Mouse (Mus musculus) cerebellum, adult 8-10 months (tissue): ENCODE results near the gene Fah.

Experiments
- DNase-seq: peaks from one replicate; pipeline ENCODE4 v3.0.0; 2022

Gene Fah

GRCm38 (mm10) chr7:84594087-84594916 is 12.2 kb downstream of the Fah start:
- peak; percentile 42 for DNase-seq

DNA sequence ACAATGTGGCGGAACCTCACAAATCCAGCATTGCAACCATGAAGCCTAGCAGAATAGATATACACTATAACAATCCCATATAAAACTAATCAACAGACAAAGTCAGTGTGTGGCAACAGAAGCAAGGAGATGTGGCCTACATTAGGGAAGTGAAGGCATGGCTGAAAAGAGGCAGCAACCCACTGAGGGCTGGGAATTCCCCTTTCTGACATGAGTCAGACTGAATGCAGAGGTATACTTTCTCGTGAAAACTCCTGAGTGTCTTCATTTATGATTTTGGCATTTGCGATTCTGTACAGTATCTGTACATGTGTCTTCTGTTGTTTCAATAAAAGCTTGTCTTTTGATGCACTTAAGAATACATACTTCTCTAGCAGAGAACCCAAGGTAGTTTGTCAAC is 15.2 kb downstream of the Fah start:
- DNase-seq = no peak

DNA sequence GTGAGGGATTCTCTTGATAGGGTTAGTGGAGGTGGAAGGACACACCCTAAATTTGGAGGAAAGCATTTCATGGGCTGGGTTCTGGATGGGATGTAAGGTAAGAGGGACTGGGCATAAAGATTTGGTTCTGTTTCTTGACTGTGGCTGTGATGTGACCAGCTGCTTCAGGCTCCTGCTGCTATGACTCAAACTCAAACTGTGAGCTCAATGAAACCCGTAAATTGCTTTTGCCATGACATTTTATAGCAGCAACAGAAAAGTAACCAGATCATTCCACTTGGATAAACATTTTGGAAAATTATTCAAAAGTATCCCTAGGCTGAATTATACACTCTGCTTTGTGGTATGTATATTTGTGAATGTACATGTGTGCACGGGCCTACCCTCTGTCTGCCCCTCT is 15.9 kb downstream of the Fah start:
- DNase-seq = no peak

DNA sequence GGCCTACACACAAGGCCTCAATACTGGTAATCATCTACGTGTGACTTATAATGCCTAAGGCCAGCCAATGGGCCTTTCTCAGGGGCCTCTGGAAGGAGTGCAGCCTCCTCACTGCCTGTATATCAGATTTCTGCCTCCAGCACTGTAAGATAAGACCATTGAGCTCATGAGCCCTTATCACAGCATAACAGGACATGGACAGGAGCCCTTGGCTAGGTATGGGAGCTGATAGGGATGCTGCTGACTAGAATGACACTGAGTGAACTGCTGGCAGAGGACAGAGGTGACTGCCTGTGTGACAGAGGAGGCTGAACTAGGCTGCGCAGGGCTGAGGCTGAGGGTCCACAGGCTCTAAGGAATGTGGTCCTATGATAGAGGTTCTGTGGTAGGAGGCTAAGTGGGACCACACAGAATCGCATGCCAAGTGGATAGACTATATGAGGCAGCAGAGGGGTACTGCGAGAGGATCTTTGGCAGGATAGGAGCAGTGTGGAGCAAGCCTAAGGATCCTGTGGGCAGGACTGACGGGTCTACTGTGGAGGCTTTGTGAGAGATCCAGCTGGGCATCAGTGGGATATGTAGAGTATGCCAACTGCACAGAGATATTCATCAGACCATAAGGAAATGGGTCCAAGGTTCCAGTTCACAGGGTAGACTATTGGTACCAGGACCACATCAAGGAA is 19.3 kb downstream of the Fah start:
- no peak for DNase-seq

DNA sequence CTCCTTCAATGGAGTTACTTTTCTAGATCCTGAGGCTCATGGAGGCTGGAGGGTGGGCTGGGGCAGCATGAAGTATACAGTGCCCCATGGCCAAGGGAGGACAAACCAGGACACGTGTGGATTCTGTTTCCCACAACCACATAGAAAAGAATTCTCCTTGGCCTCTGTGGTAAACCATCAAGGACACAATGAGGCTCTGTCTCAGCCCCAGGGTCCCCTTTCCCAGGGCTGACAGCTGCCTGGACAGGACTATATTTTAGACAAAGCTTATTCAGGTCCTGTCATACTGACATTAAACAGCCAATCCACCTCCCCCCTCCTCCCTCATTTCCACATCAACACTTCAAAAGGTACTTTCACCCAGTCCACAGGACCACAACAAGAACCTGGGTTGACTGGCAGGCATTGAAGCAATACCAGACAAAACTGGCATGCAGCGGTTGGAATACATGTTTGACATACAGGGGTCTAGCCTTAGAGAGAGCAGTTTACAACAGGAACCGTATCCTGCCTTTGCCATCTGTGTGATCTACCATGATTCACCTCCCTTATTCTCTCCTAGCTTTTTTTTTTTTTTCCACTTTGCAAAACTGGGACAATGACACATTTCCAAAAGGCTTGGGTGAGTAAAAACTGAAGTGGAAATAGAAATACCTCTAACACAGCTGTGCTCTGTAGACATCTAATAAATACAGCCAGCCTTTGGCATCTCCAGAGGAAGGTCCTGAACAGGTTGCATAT is 20.0 kb downstream of the Fah start:
- no peak for DNase-seq

DNA sequence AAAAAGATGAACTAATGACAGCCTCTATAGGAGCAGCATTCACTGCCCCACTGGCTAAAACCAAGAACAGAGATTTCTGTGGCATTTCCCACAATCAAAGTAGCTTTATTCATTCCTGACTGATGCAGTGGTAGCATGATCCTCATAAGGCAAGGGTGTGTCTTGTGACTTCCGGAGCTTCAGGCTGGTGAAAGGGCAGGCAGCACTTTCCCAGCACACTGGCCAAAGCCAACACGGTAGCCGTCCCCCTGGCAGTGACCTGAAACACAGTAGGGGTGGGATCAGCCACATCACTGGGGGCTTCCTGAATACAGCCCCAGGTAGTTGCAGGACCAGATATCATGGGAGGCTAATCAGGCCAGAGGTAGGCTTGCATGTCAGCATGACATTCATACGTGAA is 21.4 kb downstream of the Fah start:
- DNase-seq = no peak

GRCm38 (mm10) chr7:84579769-84580168 is 26.8 kb downstream of the Fah start:
- DNase-seq = no peak

GRCm38 (mm10) chr7:84578841-84579240 is 27.7 kb downstream of the Fah start:
- no peak for DNase-seq

DNA sequence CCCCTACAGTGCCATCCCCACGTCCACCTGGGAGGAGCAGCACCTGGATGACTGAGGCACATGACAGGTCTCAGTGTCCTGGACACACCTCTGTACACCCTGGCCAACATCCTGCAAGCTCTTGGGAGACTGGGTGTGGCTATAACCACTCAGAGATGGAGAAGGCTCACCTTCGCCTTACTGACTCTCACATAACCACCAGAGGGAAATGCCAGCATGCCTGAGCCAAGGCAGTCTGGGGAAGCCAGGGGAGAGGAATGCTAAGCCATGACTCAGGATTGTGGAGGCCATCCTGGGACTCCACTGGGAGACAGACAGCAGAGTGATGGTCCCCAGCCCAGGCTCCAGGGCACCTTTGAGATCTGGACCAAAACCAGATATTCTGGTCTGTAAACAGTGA is 29.5 kb downstream of the Fah start:
- no peak for DNase-seq

- DNase-seq = no peak
These were observed 40.3 kb downstream of the Fah start for GRCm38 (mm10) chr7:84566200-84566599.

DNA sequence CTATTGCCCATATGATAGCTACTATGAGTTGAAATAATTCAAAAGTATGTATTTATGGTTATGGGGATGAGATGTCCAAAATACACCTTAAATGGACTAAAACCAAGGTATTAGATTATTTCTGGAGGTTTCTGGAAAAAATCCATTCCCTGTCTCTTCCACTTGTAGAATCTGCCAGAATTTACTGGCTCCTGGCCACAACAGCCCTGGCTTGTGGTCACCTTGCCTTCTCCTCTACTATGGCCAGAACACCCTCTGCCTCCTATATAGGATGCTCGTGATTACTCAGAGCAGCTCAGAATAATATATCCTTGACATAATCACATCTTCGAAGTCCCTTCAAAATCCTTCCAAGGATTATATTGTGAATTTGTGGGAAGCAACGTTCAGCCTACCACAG is 42.3 kb downstream of the Fah start:
- no peak for DNase-seq

DNA sequence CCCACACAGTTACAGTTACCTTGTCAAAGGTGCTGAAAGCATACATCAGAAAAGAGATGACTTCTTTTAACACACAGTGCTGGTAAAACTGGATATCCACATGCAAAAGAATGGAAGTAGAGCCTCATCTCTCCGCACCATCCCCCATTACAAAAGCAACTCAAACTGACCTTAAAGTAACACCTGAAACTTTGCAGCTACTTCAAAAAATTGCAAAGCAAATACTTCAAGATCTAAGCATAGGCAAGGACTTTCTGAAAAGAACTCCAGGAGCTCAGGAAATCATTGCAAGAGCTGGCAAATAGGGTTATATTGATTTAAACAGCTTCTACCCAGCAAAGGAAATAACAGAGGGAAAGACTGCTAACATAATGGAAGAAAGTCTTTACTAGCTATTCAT is 46.0 kb downstream of the Fah start:
- no peak for DNase-seq

DNA sequence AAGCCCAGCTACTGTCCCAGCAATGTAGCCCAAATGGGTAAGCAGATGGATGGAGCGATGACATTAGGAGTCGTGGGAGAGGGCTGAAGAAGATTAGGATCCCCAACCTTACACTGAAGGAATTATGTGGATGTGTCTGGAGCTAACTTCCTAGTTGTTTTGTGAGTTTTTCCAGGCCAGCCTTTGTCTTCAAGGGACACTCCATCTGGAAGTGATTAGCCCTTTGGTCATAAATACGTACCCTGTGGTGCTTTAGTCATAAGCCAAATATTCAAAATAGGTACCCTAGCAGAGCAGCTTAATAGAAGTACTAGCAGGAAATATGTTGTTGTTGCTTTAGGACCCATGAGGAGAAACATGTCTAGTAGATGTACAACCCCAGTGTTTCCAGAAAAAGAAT is 49.2 kb downstream of the Fah start:
- DNase-seq = no peak

GRCm38 (mm10) chr7:84555294-84555693 is 51.2 kb downstream of the Fah start:
- no peak for DNase-seq

GRCm38 (mm10) chr7:84551472-84551871 is 55.0 kb downstream of the Fah start:
- no peak for DNase-seq

DNA sequence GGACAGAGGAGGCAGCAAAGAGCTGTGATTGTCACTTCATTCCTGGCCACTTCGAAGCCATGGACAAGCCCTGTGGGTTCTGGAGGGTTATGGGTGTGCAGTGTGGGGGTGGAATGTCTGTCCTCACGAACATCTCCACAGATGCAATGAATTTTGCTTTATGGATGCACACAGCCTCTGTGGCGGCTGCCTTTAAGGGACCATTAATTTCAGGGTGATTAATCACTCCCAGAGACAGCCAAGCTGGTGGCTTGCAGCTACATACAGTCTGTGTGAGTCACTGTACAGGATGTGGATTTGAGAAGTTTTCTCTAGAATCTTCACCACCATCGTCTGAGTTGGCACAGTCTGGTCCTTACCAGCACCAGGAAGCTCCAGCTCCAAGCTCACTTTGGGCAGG is 59.9 kb downstream of the Fah start:
- no peak for DNase-seq

DNA sequence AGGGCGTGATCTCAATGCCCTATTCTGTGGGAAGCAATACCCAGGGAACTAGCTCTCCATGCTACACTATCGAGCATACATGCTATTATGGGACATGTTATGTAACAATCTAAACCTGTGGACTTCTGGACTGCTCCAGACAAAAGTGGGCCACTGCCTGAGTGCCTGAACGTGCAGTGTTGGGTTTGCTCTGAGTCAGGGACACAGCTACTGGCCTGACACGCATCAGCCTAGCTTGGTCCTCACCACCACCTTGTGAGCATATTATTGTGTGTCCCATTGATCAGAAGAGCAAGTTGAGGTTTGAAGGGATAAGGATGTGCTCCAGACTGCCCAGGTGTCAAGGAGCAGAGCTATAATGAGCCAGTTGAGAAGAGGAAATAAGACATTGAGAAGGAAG is 61.6 kb downstream of the Fah start:
- DNase-seq = no peak
